Mouse (Mus musculus) bone marrow, adult 2 months (tissue): ENCODE data around the gene Dcp1b.

Experiments used
- CTCF ChIP-seq: fragments of 200-500 bp; IDR thresholded peaks from 2 replicates; pipeline ENCODE4 v1.5.1; 2011; ENCODE audit warnings: low read length, control low read depth; ENCODE audit not compliant: control insufficient read depth, insufficient read depth
- POLR2A ChIP-seq: fragments of 200-500 bp; IDR thresholded peaks from 2 replicates; pipeline ENCODE4 v1.6.1; 2011; ENCODE audit warnings: low read depth, mild to moderate bottlenecking, control low read depth, low read length, borderline replicate concordance; ENCODE audit not compliant: control insufficient read depth

DNA sequence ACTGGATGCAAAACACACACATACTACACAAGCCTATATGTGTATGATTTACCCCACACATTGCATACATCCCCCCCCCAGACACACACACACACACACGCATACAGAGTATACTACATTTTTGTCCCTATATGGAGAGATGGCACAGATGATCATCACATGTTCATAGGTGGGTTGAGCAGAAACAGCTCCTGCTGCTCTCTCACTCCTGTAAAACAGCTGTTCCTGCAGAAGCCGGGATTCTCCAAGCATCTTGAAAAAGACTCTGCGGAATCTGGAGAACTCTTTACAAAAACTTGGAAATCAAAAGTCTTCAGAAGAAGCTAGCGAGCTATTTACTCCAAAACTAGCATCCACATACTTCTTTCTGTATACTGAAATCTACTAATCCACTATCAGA lies 42.2 kb upstream of the Dcp1b start:
- TF ChIP-seq CTCF (no peak), POLR2A (no peak)
